ENCODE assay signal across 19 mouse cellular contexts in the genomic region with DNA sequence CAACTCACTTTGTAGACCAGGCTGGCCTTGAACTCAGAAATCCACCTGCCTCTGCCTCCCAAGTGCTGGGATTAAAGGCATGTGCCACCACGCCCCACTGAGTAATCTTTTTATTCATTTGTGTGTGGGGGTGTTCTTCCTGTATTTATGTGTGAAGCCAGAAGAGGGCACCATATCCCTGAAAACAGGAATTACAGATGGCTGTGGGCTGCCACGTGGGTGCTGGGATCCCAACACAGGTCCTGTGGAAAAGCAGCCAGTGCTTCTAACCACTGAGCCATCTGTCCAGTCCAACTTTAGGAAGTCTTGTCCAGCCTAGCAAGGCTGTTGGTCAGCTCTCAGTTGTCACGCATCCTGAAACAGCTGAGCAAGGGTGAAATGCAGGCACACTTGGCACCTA. TPM values are rescaled to one million over a fixed set of nuclear protein-coding genes. Genes with fewer than 3 reads are reported as not detected.
DNase-seq lines count a peak whose midpoint lies in the region; ATAC-seq and TF ChIP-seq lines count a peak whose summit lies in the region.
"Had no signal": no experiment of that assay in that cellular context is flagged by ENCODE, and none has a peak within 500 bp of the region (broad histone marks: within the 10 kb centered on the region; RNA-seq: fewer than 3 reads in every experiment).

No protein-coding gene starts in this region.

- H3K4me2 ChIP-seq in intestine, postnatal 0 days (replicated peaks; ENCODE audit: low read depth) = no peak overlapping the region
- H3K4me2 ChIP-seq in intestine, embryonic 15.5 days (replicated peaks) = no peak overlapping the region
- no peak overlapping the region for H3K4me2 ChIP-seq in lung, embryonic 14.5 days
- H3K4me2 ChIP-seq: embryonic facial prominence, embryonic 12.5 days; heart, embryonic 13.5 days; hindbrain, embryonic 15.5 days had no signal

- H3K9me3 ChIP-seq in intestine, postnatal 0 days (ENCODE audit: control insufficient read depth) = no peaks in the 10 kb centered on the region
- no peaks in the 10 kb centered on the region for H3K9me3 ChIP-seq in intestine, embryonic 15.5 days
- no peaks in the 10 kb centered on the region for H3K9me3 ChIP-seq in lung, embryonic 14.5 days (ENCODE audit: low read depth, low read length)
- no peaks in the 10 kb centered on the region for H3K9me3 ChIP-seq in MEL (replicated peaks; ENCODE audit: insufficient read depth, low read length)
- H3K9me3 ChIP-seq: embryonic facial prominence, embryonic 12.5 days; hindbrain, embryonic 15.5 days had no signal

- no peak for TF ChIP-seq POLR2A in MEL (IDR thresholded peaks at IDR 0.05; ENCODE audit: control insufficient read depth in 1 of 2, insufficient read depth in 1 of 2, low read depth in 1 of 2, low read length in 2 of 2, poor library complexity in 1 of 2)

- H3K9ac ChIP-seq in intestine, postnatal 0 days (ENCODE audit: low read depth, low read length) = no peak overlapping the region
- no peak overlapping the region for H3K9ac ChIP-seq in intestine, embryonic 15.5 days
- no peak overlapping the region for H3K9ac ChIP-seq in lung, embryonic 14.5 days
- H3K9ac ChIP-seq in MEL (ENCODE audit: control insufficient read depth, low read depth, low read length, poor library complexity, severe bottlenecking) = no peak overlapping the region
- H3K9ac ChIP-seq: embryonic facial prominence, embryonic 12.5 days; heart, embryonic 13.5 days; hindbrain, embryonic 15.5 days had no signal

- TF ChIP-seq EP300 in MEL (IDR thresholded peaks at IDR 0.05; ENCODE audit: low read depth in 1 of 2, low read length in 2 of 2) = no peak

- H3K4me3 ChIP-seq in intestine, postnatal 0 days (ENCODE audit: low read depth, low read length) = no peak overlapping the region
- H3K4me3 ChIP-seq in intestine, embryonic 15.5 days (replicated peaks) = no peak overlapping the region
- H3K4me3 ChIP-seq in lung, embryonic 14.5 days (ENCODE audit: low read depth, low read length) = no peak overlapping the region
- H3K4me3 ChIP-seq in MEL (ENCODE audit: control insufficient read depth in 1 of 2, insufficient read depth in 1 of 2, low read depth in 2 of 2, low read length in 2 of 2) = no peak overlapping the region
- H3K4me3 ChIP-seq: embryonic facial prominence, embryonic 12.5 days; heart, embryonic 13.5 days; hindbrain, embryonic 15.5 days had no signal

- TF ChIP-seq CTCF in intestine, postnatal 0 days (IDR thresholded peaks at IDR 0.05; ENCODE audit: low read depth) = 0 out of 2 replicates have a peak, but pooled peaks have one; percentile 14
- TF ChIP-seq CTCF in lung, embryonic 14.5 days (IDR thresholded peaks at IDR 0.05; ENCODE audit: low read depth) = peak; percentile 2; the same call in 1 of the 2 replicates
- TF ChIP-seq CTCF in MEL (IDR thresholded peaks at IDR 0.05 in 2 of 3, conservative IDR thresholded peaks at IDR 0.05 in 1 of 3; ENCODE audit: control insufficient read depth in 1 of 3, insufficient read depth in 1 of 3, low read depth in 2 of 3, low read length in 3 of 3, poor library complexity in 1 of 3, severe bottlenecking in 1 of 3) = no peak; a peak in 1 of 6 replicates

- no peaks in the 10 kb centered on the region for H3K4me1 ChIP-seq in intestine, postnatal 0 days (replicated peaks; ENCODE audit: control insufficient read depth, insufficient read depth, low read length)
- no peaks in the 10 kb centered on the region for H3K4me1 ChIP-seq in intestine, embryonic 15.5 days (replicated peaks)
- no peaks in the 10 kb centered on the region for H3K4me1 ChIP-seq in lung, embryonic 14.5 days (ENCODE audit: insufficient read depth)
- no peaks in the 10 kb centered on the region for H3K4me1 ChIP-seq in MEL (ENCODE audit: control insufficient read depth in 1 of 2, insufficient read depth in 2 of 2, low read length in 2 of 2)
- H3K4me1 ChIP-seq: embryonic facial prominence, embryonic 12.5 days; heart, embryonic 13.5 days; hindbrain, embryonic 15.5 days had no signal

- no peak for ATAC-seq in intestine, postnatal 0 days
- ATAC-seq in intestine, embryonic 15.5 days = no peak
- no peak for ATAC-seq in lung, embryonic 14.5 days (ENCODE audit: insufficient read depth)
- ATAC-seq in granulocyte monocyte progenitor cell, adult 5-6 weeks (replicated peaks; ENCODE audit: poor library complexity, severe bottlenecking) = no peak
- ATAC-seq: forebrain, embryonic 16.5 days had no signal

- H3K79me2 ChIP-seq in MEL (ENCODE audit: control insufficient read depth, insufficient read depth, low read length, poor library complexity) = no peaks in the 10 kb centered on the region

- H3K27me3 ChIP-seq in intestine, postnatal 0 days (replicated peaks; ENCODE audit: control insufficient read depth, insufficient read depth, low read length) = no peaks in the 10 kb centered on the region
- no peaks in the 10 kb centered on the region for H3K27me3 ChIP-seq in intestine, embryonic 15.5 days (replicated peaks)
- H3K27me3 ChIP-seq in lung, embryonic 14.5 days (ENCODE audit: insufficient read depth, low read length) = no peaks in the 10 kb centered on the region
- no peaks in the 10 kb centered on the region for H3K27me3 ChIP-seq in MEL (ENCODE audit: control insufficient read depth in 1 of 2, insufficient read depth in 2 of 2, low read length in 2 of 2)
- H3K27me3 ChIP-seq: embryonic facial prominence, embryonic 12.5 days; heart, embryonic 13.5 days; hindbrain, embryonic 15.5 days had no signal

- 91% methylated on average over 3 of the region's 3 CpGs for WGBS in intestine, postnatal 0 days
- 91% methylated on average over 3 of the region's 3 CpGs for WGBS in intestine, embryonic 15.5 days
- 88% methylated on average over 3 of the region's 3 CpGs for WGBS in lung, embryonic 14.5 days

- TF ChIP-seq RAD21 in MEL (IDR thresholded peaks at IDR 0.05; ENCODE audit: low read depth, low read length) = no peak

- no peak for DNase-seq in lung, embryonic 14.5 days
- no peak for DNase-seq in lung, postnatal 25 days (ENCODE audit: low spot score)
- peak; percentile 13 for DNase-seq in MEL (ENCODE audit: low read depth, low spot score)
- no peak for DNase-seq in urinary bladder, postnatal 14 days (ENCODE audit: low spot score)
- DNase-seq: adrenal gland, adult 2 months; adrenal gland, postnatal 36 days; cerebellum, adult 11 months; cerebellum, adult 9-10 months; cerebellum, postnatal 25 days; gastrocnemius, postnatal 10 days; heart, postnatal 36 days had no signal

- no peak overlapping the region for H3K27ac ChIP-seq in intestine, postnatal 0 days (ENCODE audit: low read depth, low read length)
- no peak overlapping the region for H3K27ac ChIP-seq in intestine, embryonic 15.5 days
- H3K27ac ChIP-seq in lung, embryonic 14.5 days (ENCODE audit: low read depth) = no peak overlapping the region
- H3K27ac ChIP-seq in MEL (ENCODE audit: control insufficient read depth, low read depth, low read length) = no peak overlapping the region
- H3K27ac ChIP-seq: embryonic facial prominence, embryonic 12.5 days; heart, embryonic 13.5 days; hindbrain, embryonic 15.5 days had no signal

- H3K36me3 ChIP-seq in intestine, postnatal 0 days (ENCODE audit: control insufficient read depth, insufficient read depth) = peaks cover 27% of the 10 kb centered on the region
- peaks cover 8% of the 10 kb centered on the region; the same call in 1 of the 2 replicates for H3K36me3 ChIP-seq in intestine, embryonic 15.5 days
- H3K36me3 ChIP-seq in lung, embryonic 14.5 days (ENCODE audit: insufficient read depth) = peaks cover 19% of the 10 kb centered on the region
- no peaks in the 10 kb centered on the region for H3K36me3 ChIP-seq in MEL (ENCODE audit: control insufficient read depth in 1 of 2, insufficient read depth in 2 of 2, low read length in 2 of 2)

TF ChIP-seq in MEL, 35 proteins besides CTCF, POLR2A, EP300 and RAD21 (continues in another document):
- TF ChIP-seq ZKSCAN1 (IDR thresholded peaks at IDR 0.05; ENCODE audit: low read depth, low read length) = no peak
- no peak for TF ChIP-seq MAZ (IDR thresholded peaks at IDR 0.05; ENCODE audit: low read depth, low read length)
- no peak for TF ChIP-seq TBP (IDR thresholded peaks at IDR 0.05; ENCODE audit: low read depth, low read length)
- TF ChIP-seq USF1 (IDR thresholded peaks at IDR 0.05; ENCODE audit: low read depth, low read length) = no peak
- no peak for TF ChIP-seq MAX (IDR thresholded peaks at IDR 0.05; ENCODE audit: low read length)
- no peak for TF ChIP-seq CHD1 (IDR thresholded peaks at IDR 0.05; ENCODE audit: low read depth, low read length)

RNA-seq across cellular contexts. Expression of gene Stox2, which starts 41.1 kb away (rescaled TPM):
- 3.2 and 3.9 TPM in 2 replicates for polyA plus RNA-seq in intestine, postnatal 0 days (2015; fragmentation: Nextera tagmentation; extraction: Ambion mirVana)
- polyA plus RNA-seq in intestine, embryonic 15.5 days (2015; fragmentation: Nextera tagmentation; extraction: Ambion mirVana) = 7.9 and 8.1 TPM in 2 replicates
- 11.7 and 11.9 TPM in 2 replicates for polyA plus RNA-seq in lung, embryonic 14.5 days (2014; fragmentation: Nextera tagmentation; extraction: Ambion mirVana)
- total RNA-seq in MEL (2012; rRNA removed) = under 0.01 TPM in 1 of 2 replicates, not detected in the other
- polyA plus RNA-seq in MEL (2012; ENCODE audit: insufficient read depth in 1 of 2, insufficient read length in 2 of 2, low read depth in 1 of 2, low replicate concordance in 2 of 2, missing spikeins in 1 of 2) = not detected
- 2.4 and 3.2 TPM in 2 replicates for total RNA-seq in granulocyte monocyte progenitor cell, adult 5-6 weeks (2014; fragmentation: Nextera tagmentation)
- total RNA-seq in granulocyte monocyte progenitor cell, adult 5-6 weeks (2017) = 1.0 and 1.9 TPM in 2 replicates
- polyA plus RNA-seq: G1E had no signal

RNA-seq across cellular contexts. Expression of gene Trappc11, which starts 46.0 kb away (rescaled TPM):
- 14.0 and 15.1 TPM in 2 replicates for polyA plus RNA-seq in intestine, postnatal 0 days (2015; fragmentation: Nextera tagmentation; extraction: Ambion mirVana)
- polyA plus RNA-seq in intestine, embryonic 15.5 days (2015; fragmentation: Nextera tagmentation; extraction: Ambion mirVana) = 26.6 and 28.3 TPM in 2 replicates
- 28.9 and 31.1 TPM in 2 replicates for polyA plus RNA-seq in lung, embryonic 14.5 days (2014; fragmentation: Nextera tagmentation; extraction: Ambion mirVana)
- total RNA-seq in MEL (2012; rRNA removed) = 22.8 and 22.9 TPM in 2 replicates
- 10 to 100 TPM in 1 of 2 experiments, not detected in 1; 30.1 TPM for polyA plus RNA-seq in MEL (2012; ENCODE audit: insufficient read depth in 1 of 2, insufficient read length in 2 of 2, low read depth in 1 of 2, low replicate concordance in 2 of 2, missing spikeins in 1 of 2)
- 27.6 and 28.7 TPM in 2 replicates for total RNA-seq in granulocyte monocyte progenitor cell, adult 5-6 weeks (2014; fragmentation: Nextera tagmentation)
- total RNA-seq in granulocyte monocyte progenitor cell, adult 5-6 weeks (2017) = 38.9 and 40.7 TPM in 2 replicates

RNA-seq across cellular contexts. Expression of gene Rwdd4a, which starts 46.2 kb away (rescaled TPM):
- 28.0 and 31.2 TPM in 2 replicates for polyA plus RNA-seq in intestine, postnatal 0 days (2015; fragmentation: Nextera tagmentation; extraction: Ambion mirVana)
- polyA plus RNA-seq in intestine, embryonic 15.5 days (2015; fragmentation: Nextera tagmentation; extraction: Ambion mirVana) = 40.4 and 44.5 TPM in 2 replicates
- polyA plus RNA-seq in lung, embryonic 14.5 days (2014; fragmentation: Nextera tagmentation; extraction: Ambion mirVana) = 45.0 and 46.1 TPM in 2 replicates
- total RNA-seq in MEL (2012; rRNA removed) = 39.0 and 47.2 TPM in 2 replicates
- 10 to 100 TPM in 1 of 2 experiments, not detected in 1; 64.0 TPM for polyA plus RNA-seq in MEL (2012; ENCODE audit: insufficient read depth in 1 of 2, insufficient read length in 2 of 2, low read depth in 1 of 2, low replicate concordance in 2 of 2, missing spikeins in 1 of 2)
- total RNA-seq in granulocyte monocyte progenitor cell, adult 5-6 weeks (2014; fragmentation: Nextera tagmentation) = 34.4 and 46.9 TPM in 2 replicates
- 36.8 and 42.6 TPM in 2 replicates for total RNA-seq in granulocyte monocyte progenitor cell, adult 5-6 weeks (2017)

Comparison
In these comparisons a context has a peak if more than half of its experiments do, and no peak if none do; other contexts are left out.
1. CTCF ChIP-seq: peak in intestine, postnatal 0 days (single experiment) and lung, embryonic 14.5 days (single experiment); none in MEL (0 of 3).